Mouse (Mus musculus) spleen, postnatal 36 days (tissue): Measurements from ENCODE around the gene Alkbh5.
"Not testable (repeated sequence)": the region's sequence is repeated elsewhere in the genome, so short reads cannot be mapped to it uniquely, and the experiment has no call there.

Experiments
- DNase-seq, 2 experiments: peaks; one replicate each; pipeline ENCODE4 v3.0.0; 2022; ENCODE audit warnings: low spot score in 2 of 2, mixed read lengths in 1 of 2

Alkbh5 gene

DNA sequence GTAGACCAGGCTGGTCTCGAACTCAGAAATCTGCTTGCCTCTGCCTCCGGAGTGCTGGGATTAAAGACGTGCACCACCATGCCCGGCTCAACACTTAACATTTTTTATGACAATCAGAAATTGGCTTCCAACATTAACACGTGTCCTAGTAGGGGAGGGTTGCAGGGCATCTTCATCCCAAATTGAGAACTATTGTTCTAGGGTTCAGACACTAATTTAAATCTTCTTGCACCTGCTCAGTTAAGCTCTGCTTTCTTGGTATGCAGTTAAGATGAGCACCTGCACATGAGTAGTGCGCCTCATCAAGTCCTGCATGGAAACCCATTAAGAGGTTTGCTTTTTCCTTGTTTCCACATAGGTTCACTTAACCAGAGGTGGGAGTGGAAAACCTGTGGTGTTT lies 5.7 kb downstream of the Alkbh5 start:
- no peak for DNase-seq

DNA sequence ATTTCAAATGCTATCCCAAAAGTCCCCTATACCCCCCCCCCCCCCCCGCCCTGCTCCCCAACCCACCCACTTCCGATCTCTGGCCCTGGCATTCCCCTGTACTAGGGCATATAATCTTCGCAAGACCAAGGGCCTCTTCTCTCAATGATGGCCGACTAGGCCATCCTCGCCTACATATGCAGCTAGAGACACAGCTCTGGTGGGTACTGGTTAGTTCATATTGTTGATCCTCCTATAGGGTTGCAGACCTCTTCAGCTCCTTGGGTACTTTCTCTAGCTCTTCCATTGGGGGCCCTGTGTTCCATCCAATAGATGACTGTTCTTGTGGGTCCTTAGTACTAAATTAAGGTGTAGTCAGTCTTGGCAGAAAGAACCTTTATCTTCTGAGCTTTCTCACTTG lies 7.0 kb downstream of the Alkbh5 start:
- not testable (repeated sequence) for DNase-seq

DNA sequence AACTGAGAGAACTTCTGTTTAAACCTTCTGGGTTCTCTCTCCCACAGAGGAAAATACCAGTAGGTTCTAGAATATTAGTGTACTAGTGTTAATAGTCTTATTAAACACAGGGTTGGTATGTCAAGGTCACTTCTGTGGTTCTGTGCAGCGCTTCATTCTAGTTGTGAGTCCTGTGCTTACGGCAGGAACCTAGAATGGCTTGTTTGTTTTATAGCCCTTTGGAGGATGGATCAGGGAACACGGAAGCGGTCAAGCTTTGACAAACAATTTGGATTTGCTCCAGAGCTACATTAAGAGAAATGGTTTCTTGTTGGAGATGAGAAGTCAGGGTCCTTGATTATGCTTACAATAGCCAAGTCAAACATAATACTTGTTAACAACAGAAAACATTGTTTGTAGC lies 9.3 kb downstream of the Alkbh5 start:
- DNase-seq: no peak

DNA sequence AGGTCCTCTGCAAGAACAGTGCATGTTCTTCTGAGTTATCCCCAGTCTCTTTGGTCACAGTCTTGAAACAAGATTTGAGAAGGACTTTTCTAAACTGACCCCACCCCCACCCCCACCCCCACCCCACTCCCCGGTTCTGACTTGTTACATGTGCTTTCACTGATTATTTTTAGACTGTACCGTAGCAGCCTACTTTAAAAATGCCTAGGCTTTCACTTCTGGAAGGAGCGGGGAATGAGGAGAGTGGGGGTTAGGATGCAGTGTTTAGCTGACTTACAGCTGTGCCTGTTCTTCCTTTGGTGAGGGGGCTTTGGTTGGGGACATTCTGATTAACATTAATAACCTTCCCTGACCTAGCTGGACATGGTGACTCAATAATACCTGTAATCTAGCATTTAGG lies 11.9 kb downstream of the Alkbh5 start:
- no peak for DNase-seq

DNA sequence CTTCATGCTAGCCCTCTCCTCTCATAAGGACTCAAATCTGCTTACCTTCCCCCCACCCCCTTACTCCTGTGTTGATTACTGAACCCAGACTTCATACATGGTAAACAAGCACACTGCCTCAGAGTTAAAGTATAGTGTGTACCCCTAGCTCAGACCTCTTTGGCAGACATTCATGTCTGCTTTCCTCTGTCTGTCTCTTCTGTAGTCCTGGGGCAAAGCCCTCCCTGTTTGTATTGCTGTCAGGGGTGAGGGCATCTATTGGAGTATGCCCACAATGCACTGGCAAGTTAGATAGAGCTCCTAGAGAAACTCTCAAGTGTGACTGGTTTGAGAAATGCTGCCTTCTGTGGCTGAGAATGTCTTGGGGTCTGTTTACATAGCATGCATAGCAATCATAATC lies 16.9 kb downstream of the Alkbh5 start:
- DNase-seq: no peak

DNA sequence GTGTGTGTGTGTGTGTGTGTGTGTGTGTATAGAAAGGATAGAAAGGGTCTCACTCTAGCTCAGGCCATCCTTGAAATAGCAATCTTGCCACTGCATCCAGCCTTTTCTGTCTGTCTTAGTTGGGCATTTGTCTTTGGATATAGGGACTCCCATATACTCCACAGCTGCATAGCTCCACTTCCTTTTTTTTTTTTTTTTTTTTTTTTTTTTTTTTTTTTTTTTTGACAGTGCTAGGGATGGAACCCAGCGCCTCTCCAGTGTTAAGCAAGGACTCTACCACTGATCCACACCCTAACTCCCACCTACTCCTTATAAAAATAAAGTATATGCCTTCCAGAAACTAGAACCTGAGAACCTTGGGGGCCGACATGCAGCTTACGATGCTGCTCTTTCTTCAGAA lies 21.5 kb downstream of the Alkbh5 start:
- DNase-seq: peak in 1 of 2 experiments; percentile 0

DNA sequence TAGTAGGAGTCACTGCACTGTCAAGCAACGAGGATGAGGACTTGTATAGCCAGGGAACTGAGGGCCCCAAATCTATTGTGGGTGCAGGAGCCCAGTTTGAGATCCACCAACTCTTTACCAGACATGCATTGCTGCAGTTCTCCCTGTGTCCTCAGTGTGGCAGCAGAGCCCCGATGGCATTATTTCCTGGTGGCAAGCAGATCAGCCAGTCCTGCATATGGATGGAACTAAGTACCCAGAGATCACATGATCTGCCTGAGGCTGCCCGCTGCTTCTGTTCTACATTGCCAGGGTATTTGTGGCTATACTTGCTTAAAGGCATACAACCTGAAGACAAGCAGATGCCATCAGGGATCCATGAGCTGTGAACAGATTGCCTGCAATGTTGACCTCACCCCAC lies 23.2 kb downstream of the Alkbh5 start:
- DNase-seq: peak; percentile 25 to 32

DNA sequence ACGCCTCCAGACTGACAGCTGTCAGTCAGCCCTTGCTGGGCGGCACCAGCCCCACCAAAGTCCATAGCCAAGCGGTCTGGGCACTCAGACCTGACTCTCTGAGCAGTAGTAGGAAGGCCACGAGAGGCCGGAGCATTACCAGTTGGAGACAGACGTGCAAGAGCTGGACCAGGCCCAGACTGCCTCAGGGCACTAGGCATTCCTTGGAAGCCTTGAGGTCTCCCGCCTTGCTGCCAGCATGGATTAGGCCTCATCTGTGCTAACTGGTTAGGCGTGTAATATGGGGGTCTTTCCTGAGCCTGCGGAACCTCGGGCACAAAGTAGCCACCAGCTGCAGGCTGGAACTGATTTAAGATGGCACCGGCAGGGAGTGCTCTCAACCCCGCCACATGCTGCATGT lies 37.8 kb downstream of the Alkbh5 start:
- not testable (repeated sequence) for DNase-seq
